Mouse (Mus musculus) midbrain, embryonic 14.5 days (tissue): ENCODE data around the gene Cad. TPM values are rescaled to one million over a fixed set of nuclear protein-coding genes. Genes with fewer than 3 reads are reported as not detected.
A peak's percentile ranks its signal among the peaks of the same experiment; 100 is the strongest.

Experiments used
- ATAC-seq: fragments of 200-750 bp; cut with Nextera tagmentation; 2 replicates; pipeline ENCODE4 v1.8.0; 2017; ENCODE audit warnings: moderate number of reproducible peaks, moderate library complexity; ENCODE audit not compliant: low FRiP score, low TSS enrichment
- DNase-seq: peaks from one replicate; pipeline ENCODE4 v3.0.0-alpha.2; 2015
- H3K27ac ChIP-seq: fragments of 300-500 bp; sonication (generic); replicated peaks from 2 replicates; pipeline ENCODE4 v1.5.1; 2014; ENCODE audit warnings: mild to moderate bottlenecking, low read depth, low read length, moderate library complexity
- H3K27me3 ChIP-seq: fragments of 300-500 bp; sonication (generic); 2 replicates; pipeline ENCODE4 v1.6.1; 2014; ENCODE audit warnings: low read length, control low read depth, mixed read lengths; ENCODE audit not compliant: control insufficient read depth, insufficient read depth
- H3K36me3 ChIP-seq: fragments of 300-500 bp; sonication (generic); 2 replicates; pipeline ENCODE4 v1.6.1; 2014; ENCODE audit warnings: low read length, control low read depth; ENCODE audit not compliant: control insufficient read depth, insufficient read depth
- H3K4me1 ChIP-seq: fragments of 300-500 bp; sonication (generic); 2 replicates; pipeline ENCODE4 v1.6.1; 2014; ENCODE audit warnings: mild to moderate bottlenecking, antibody characterized with exemption, low read length, control low read depth; ENCODE audit not compliant: control insufficient read depth, insufficient read depth
- H3K4me2 ChIP-seq: fragments of 300-500 bp; sonication (generic); 2 replicates; pipeline ENCODE4 v1.6.1; 2014; ENCODE audit warnings: mild to moderate bottlenecking, low read length, moderate library complexity
- H3K4me3 ChIP-seq: fragments of 300-500 bp; sonication (generic); replicated peaks from 2 replicates; pipeline ENCODE4 v1.5.1; 2014; ENCODE audit warnings: low read depth, low read length
- H3K9ac ChIP-seq: fragments of 300-500 bp; sonication (generic); replicated peaks from 2 replicates; pipeline ENCODE4 v1.6.1; 2014; ENCODE audit warnings: mild to moderate bottlenecking, low read length, moderate library complexity
- H3K9me3 ChIP-seq: fragments of 300-500 bp; sonication (generic); 2 replicates; pipeline ENCODE4 v1.6.1; 2016; ENCODE audit warnings: low read length, control low read depth, mixed read lengths; ENCODE audit not compliant: control insufficient read depth
- WGBS: fragments of 180-500 bp; shearing (Covaris S2); extraction: QIAGEN DNeasy Blood & Tissue Kit; methylation state at CpG from one replicate; pipeline ENCODE4 v1.1.7; 2014; 5-methylcytosine and 5-hydroxymethylcytosine counted together
- polyA plus RNA-seq: library from polyadenylated mRNA; unstranded; fragments of >200 nt; fragmentation: Nextera tagmentation; extraction: Ambion mirVana; gene quantifications from 2 replicates; pipeline ENCODE4 v1.2.1, GENCODE M21; 2014

Gene Cad
- polyA plus RNA-seq, 1 experiment from 2014 or later, result 17.2 TPM

DNA sequence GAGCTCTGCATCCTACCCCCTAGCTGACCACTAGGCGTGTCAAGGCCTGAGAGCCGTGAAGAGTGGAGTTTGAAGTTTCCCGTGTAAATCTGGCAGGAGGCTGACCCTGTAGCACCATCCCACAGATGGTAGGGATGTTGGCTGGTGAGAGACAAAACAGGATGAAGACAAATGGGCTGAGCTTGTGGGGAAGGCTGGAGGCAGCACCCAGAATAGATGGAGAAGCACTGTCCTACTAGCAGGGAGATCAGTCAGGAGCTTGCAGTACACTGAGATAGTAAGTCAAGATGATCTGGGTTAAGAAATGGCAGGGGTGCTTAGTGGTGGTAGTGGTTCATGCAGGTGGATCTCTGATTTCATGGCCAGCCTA, 26.2 kb downstream of the Cad start:
- H3K9me3 ChIP-seq, result no peaks in the 10 kb centered on the region
- no peak overlapping the region for H3K9ac ChIP-seq
- H3K4me3 ChIP-seq, result no peak overlapping the region
- 82% methylated on average over 3 of the region's 3 CpGs for whole genome bisulfite sequencing
- H3K4me2 ChIP-seq, result no peak overlapping the region
- H3K27ac ChIP-seq, result no peak overlapping the region
- DNase-seq (no peak), ATAC-seq (no peak)
- H3K36me3 ChIP-seq, result peaks cover 33% of the 10 kb centered on the region
- H3K27me3 ChIP-seq, result no peaks in the 10 kb centered on the region
- peaks cover 7% of the 10 kb centered on the region for H3K4me1 ChIP-seq

- Histone ChIP-seq H3K36me3 (peaks cover 27% of the 10 kb centered on the region), H3K9me3 (no peaks in the 10 kb centered on the region), H3K27ac (no peak overlapping the region), H3K9ac (no peak overlapping the region), H3K4me3 (no peak overlapping the region), H3K27me3 (no peaks in the 10 kb centered on the region), H3K4me2 (no peak overlapping the region), H3K4me1 (peaks cover 7% of the 10 kb centered on the region)
- no peak for ATAC-seq
- WGBS, result 69% methylated on average over 3 of the region's 3 CpGs
- peak; percentile 69 for DNase-seq
Observed at GRCm38 (mm10) chr5:31081386-31081785, 26.8 kb downstream of the Cad start.

DNA sequence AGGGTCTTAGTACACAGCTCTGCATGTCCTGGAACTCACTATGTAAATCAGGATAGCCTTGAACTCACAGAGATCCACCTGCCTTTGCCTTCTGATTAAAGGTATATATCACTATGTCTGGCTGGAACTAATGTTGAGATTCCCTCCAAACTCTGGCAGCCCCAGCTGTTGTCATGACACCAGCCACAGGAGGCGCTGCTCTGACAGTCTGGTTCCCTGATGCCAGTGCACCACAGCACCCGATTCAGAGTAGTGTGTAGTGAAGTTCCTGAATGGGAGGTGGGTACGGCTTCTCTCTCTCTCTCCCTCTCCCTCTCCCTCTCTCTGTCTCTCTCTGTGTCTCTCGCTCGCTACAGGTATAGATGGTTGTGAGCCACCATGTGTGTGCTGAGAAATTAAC, 27.8 kb downstream of the Cad start:
- peak overlapping the region; percentile 70; the same call in 1 of the 2 replicates for H3K27ac ChIP-seq
- DNase-seq (peak; percentile 75), ATAC-seq (no peak)
- 15% methylated on average over 5 of the region's 5 CpGs for WGBS
- peaks cover 18% of the 10 kb centered on the region for H3K36me3 ChIP-seq
- no peak overlapping the region for H3K9ac ChIP-seq
- H3K27me3 ChIP-seq, result no peaks in the 10 kb centered on the region
- H3K4me2 ChIP-seq, result 0 out of 2 replicates have a peak overlapping the region, but pooled peaks have one; percentile 7
- H3K4me1 ChIP-seq, result peaks cover 7% of the 10 kb centered on the region
- no peak overlapping the region for H3K4me3 ChIP-seq
- H3K9me3 ChIP-seq, result no peaks in the 10 kb centered on the region

DNA sequence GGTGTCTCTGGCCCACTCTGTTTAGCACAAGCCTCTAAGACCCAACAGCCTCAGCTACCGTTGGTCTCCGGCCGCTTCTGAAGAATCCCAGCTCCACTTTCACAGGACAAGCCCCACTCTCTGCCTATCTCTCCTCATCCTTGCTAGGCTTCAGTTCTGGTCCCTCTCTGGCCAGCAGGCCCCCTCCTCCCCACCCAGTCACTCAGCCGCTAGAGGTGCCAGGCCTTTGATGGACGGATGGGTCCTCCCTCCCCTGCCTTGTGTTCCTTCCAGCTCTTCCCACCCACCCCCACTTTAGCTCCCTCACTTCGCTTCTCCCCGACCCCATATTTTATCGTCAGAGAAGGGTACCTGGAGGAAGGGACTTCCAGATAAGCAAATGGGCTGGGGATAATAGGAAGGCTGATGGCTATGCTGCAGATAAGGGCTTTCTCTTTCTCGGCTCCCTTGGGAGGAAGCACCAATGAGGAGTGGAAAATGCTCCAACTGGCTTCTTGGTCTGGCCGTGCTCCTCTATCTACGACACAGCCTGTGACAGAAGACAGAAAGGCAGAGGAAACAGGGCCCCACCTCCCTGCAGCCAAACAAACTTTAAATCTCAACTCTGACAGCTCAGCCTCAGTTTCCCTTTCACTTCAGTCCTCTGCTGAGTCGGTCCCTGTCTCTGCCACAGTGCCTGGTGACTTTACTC, 28.5 kb downstream of the Cad start:
- WGBS, result 18% methylated on average over 12 of the region's 12 CpGs
- Histone ChIP-seq H3K9ac (no peak overlapping the region), H3K9me3 (no peaks in the 10 kb centered on the region), H3K36me3 (peaks cover 10% of the 10 kb centered on the region), H3K27me3 (no peaks in the 10 kb centered on the region), H3K4me3 (no peak overlapping the region), H3K4me2 (0 out of 2 replicates have a peak overlapping the region, but pooled peaks have one; percentile 7), H3K4me1 (peaks cover 7% of the 10 kb centered on the region), H3K27ac (peak overlapping the region; percentile 70)
- ATAC-seq (0 out of 2 replicates have a peak, but pooled peaks have one; percentile 28), DNase-seq (peak; percentile 46)

DNA sequence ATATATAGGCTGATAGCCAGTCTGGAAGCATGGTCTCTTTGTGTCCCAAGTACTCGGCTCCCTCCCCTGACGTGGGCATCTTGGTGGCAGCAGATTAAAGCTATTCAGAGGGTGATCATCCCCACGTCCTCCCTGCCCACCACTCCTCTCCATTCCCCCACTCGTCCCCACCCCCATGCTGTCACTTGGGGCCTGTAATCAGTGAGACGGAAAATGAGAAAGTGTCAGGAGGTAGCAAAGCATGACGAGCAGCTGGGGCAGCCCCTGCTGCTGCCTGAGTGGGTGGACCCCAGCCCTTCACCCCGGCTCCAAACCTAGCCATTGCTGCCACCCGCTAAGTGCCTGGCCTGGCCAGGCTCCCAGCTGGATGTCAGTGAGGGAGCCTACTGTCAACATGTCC, 29.4 kb downstream of the Cad start:
- Histone ChIP-seq H3K9me3 (no peaks in the 10 kb centered on the region), H3K36me3 (0 out of 2 replicates have a peak, but pooled peaks cover 3% of the 10 kb centered on the region), H3K9ac (no peak overlapping the region), H3K27ac (peak overlapping the region; percentile 70), H3K4me1 (peaks cover 7% of the 10 kb centered on the region), H3K4me2 (0 out of 2 replicates have a peak overlapping the region, but pooled peaks have one; percentile 15), H3K4me3 (no peak overlapping the region), H3K27me3 (no peaks in the 10 kb centered on the region)
- DNase-seq (peak; percentile 60), ATAC-seq (peak; percentile 62)
- 2% methylated on average over 8 of the region's 8 CpGs for WGBS

DNA sequence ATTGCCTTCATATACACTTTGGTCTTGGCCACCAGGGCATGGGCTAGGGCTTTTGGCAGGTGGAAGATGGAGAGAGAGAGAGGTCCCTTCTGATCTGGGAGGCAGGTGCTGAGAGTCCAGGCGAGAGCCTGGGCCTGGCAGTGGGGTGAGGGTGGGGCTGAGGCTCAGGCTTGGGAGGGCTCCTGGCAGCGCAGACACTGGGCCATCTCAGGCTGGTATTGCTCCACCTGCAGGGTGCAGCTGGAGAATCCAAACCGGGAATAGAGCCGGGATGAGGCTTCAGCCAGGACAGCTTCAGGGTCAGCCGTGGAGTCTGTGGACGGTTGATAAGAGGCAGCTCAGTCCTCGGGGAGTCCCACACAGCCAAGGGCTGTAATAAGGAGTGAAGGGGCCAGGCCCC, 32.0 kb downstream of the Cad start:
- 0 out of 2 replicates have a peak overlapping the region, but pooled peaks have one; percentile 1 for H3K27ac ChIP-seq
- no peak overlapping the region for H3K9ac ChIP-seq
- WGBS, result 21% methylated on average over 7 of the region's 7 CpGs
- no peaks in the 10 kb centered on the region for H3K36me3 ChIP-seq
- DNase-seq (peak; percentile 28), ATAC-seq (no peak)
- H3K9me3 ChIP-seq, result no peaks in the 10 kb centered on the region
- peaks cover 7% of the 10 kb centered on the region for H3K4me1 ChIP-seq
- H3K4me3 ChIP-seq, result no peak overlapping the region
- peaks cover 13% of the 10 kb centered on the region; the same call in 1 of the 2 replicates for H3K27me3 ChIP-seq
- no peak overlapping the region for H3K4me2 ChIP-seq

- DNase-seq (no peak), ATAC-seq (no peak)
- 74% methylated on average over 2 of the region's 2 CpGs for WGBS
- no peaks in the 10 kb centered on the region for H3K36me3 ChIP-seq
- peaks cover 18% of the 10 kb centered on the region; the same call in 1 of the 2 replicates for H3K27me3 ChIP-seq
- H3K9me3 ChIP-seq, result no peaks in the 10 kb centered on the region
- H3K27ac ChIP-seq, result 0 out of 2 replicates have a peak overlapping the region, but pooled peaks have one; percentile 1
- H3K4me1 ChIP-seq, result peaks cover 7% of the 10 kb centered on the region
- no peak overlapping the region for H3K4me3 ChIP-seq
- H3K4me2 ChIP-seq, result no peak overlapping the region
- no peak overlapping the region for H3K9ac ChIP-seq
Observed at GRCm38 (mm10) chr5:31087131-31087530, 32.6 kb downstream of the Cad start.

- Histone ChIP-seq H3K9ac (peak overlapping the region; percentile 72), H3K4me3 (peak overlapping the region; percentile 47), H3K4me1 (peaks cover 17% of the 10 kb centered on the region; the same call in 1 of the 2 replicates), H3K27ac (peak overlapping the region; percentile 42; the same call in 1 of the 2 replicates), H3K36me3 (no peaks in the 10 kb centered on the region), H3K9me3 (no peaks in the 10 kb centered on the region), H3K4me2 (peak overlapping the region; percentile 57), H3K27me3 (peaks cover 63% of the 10 kb centered on the region)
- ATAC-seq, result peak; percentile 13; the same call in 1 of the 2 replicates
- DNase-seq, result peak; percentile 37
- 2% methylated on average over 48 of the region's 53 CpGs for WGBS
Observed at GRCm38 (mm10) chr5:31092231-31092975, 37.8 kb downstream of the Cad start.
